Mouse (Mus musculus): ENCODE results near the gene 1600014C10Rik.

1600014C10Rik gene

GRCm38 (mm10) chr7:38214473-38215214 is 31.6 kb downstream of the 1600014C10Rik start:
- intact Hi-C loops (cut with DNase I): no loop called here

GRCm38 (mm10) chr7:38215281-38215680 is 32.3 kb downstream of the 1600014C10Rik start:
- intact Hi-C loops (cut with DNase I): no loop called here

GRCm38 (mm10) chr7:38215697-38216096 is 32.7 kb downstream of the 1600014C10Rik start:
- intact Hi-C loops (cut with DNase I): no loop called here

GRCm38 (mm10) chr7:38217417-38218171 is 34.6 kb downstream of the 1600014C10Rik start:
- intact Hi-C loops (cut with DNase I): no loop called here

- intact Hi-C loops (cut with DNase I): no loop called here
These were observed 35.8 kb downstream of the 1600014C10Rik start for GRCm38 (mm10) chr7:38218631-38219367.

GRCm38 (mm10) chr7:38219526-38219925 is 36.5 kb downstream of the 1600014C10Rik start:
- intact Hi-C loops (cut with DNase I): no loop called here

GRCm38 (mm10) chr7:38220866-38221265 is 37.8 kb downstream of the 1600014C10Rik start:
- intact Hi-C loops (cut with DNase I): no loop called here

GRCm38 (mm10) chr7:38224577-38225369 is 41.8 kb downstream of the 1600014C10Rik start:
- intact Hi-C loops (cut with DNase I): loop anchor here (5.0 kb wide), 1 partner anchor 43 kb away; no protein-coding TSS in a partner anchor

GRCm38 (mm10) chr7:38226226-38226625 is 43.2 kb downstream of the 1600014C10Rik start:
- intact Hi-C loops (cut with DNase I): loop anchor here (5.0 kb wide), 1 partner anchor 41 kb away; no protein-coding TSS in a partner anchor

- intact Hi-C loops (cut with DNase I): loop anchor here (5.0 kb wide), 1 partner anchor 40 kb away; no protein-coding TSS in a partner anchor
These were observed 44.3 kb downstream of the 1600014C10Rik start for GRCm38 (mm10) chr7:38227181-38227899.

- intact Hi-C loops (cut with DNase I): loop anchor here (5.0 kb wide), 1 partner anchor 39 kb away; no protein-coding TSS in a partner anchor
These were observed 44.9 kb downstream of the 1600014C10Rik start, which contains the start of gene Plekhf1 for GRCm38 (mm10) chr7:38227900-38228298. Gene Plekhf1 (minus strand): TSS chr7:38228016.

- intact Hi-C loops (cut with DNase I): loop anchor here (5.0 kb wide), 1 partner anchor 39 kb away; no protein-coding TSS in a partner anchor
These were observed 45.3 kb downstream of the 1600014C10Rik start for GRCm38 (mm10) chr7:38228329-38228728.

- intact Hi-C loops (cut with DNase I): no loop called here
These were observed 47.3 kb downstream of the 1600014C10Rik start for GRCm38 (mm10) chr7:38230285-38230684.

- intact Hi-C loops (cut with DNase I): no loop called here
These were observed 53.5 kb downstream of the 1600014C10Rik start for GRCm38 (mm10) chr7:38236400-38237105.

- intact Hi-C loops (cut with DNase I): no loop called here
These were observed 54.1 kb downstream of the 1600014C10Rik start for GRCm38 (mm10) chr7:38237140-38237539.

- intact Hi-C loops (cut with DNase I): no loop called here
These were observed 59.4 kb downstream of the 1600014C10Rik start for GRCm38 (mm10) chr7:38242417-38242816.
